Mouse (Mus musculus) kidney, adult 2 months (tissue): ENCODE measurements at regions not wholly inside any gene's neighbourhood (a gene's known extent, or its start where the extent isn't known, plus 50 kb on each side); places are given as distances from the start of the nearest gene placed in this dataset.

Experiments used
- DNase-seq: peaks from one replicate; pipeline ENCODE4 v3.0.0; 2021
- H3K27ac ChIP-seq: fragments of 200-500 bp; 2 replicates; pipeline ENCODE4 v1.5.1; 2012; ENCODE audit warnings: low read depth, low read length, control low read depth, inconsistent platforms; ENCODE audit not compliant: insufficient read depth
- H3K27me3 ChIP-seq: fragments of 200-500 bp; replicated peaks from 2 replicates; pipeline ENCODE4 v1.6.1; 2012; ENCODE audit warnings: mild to moderate bottlenecking, moderate library complexity, low read length, inconsistent platforms; ENCODE audit not compliant: control insufficient read depth, insufficient read depth
- H3K36me3 ChIP-seq: fragments of 200-500 bp; 2 replicates; pipeline ENCODE4 v1.6.1; 2012; ENCODE audit warnings: mild to moderate bottlenecking, moderate library complexity, low read length, inconsistent platforms; ENCODE audit not compliant: control insufficient read depth, insufficient read depth
- H3K4me1 ChIP-seq: fragments of 200-500 bp; 2 replicates; pipeline ENCODE4 v1.6.1; 2011; ENCODE audit warnings: low read length; ENCODE audit not compliant: control insufficient read depth, insufficient read depth
- H3K4me3 ChIP-seq: fragments of 200-500 bp; 2 replicates; pipeline ENCODE4 v1.5.1; 2011; ENCODE audit warnings: mild to moderate bottlenecking, low read depth, low read length, control low read depth; ENCODE audit not compliant: insufficient read depth
- CTCF ChIP-seq: fragments of 200-500 bp; conservative IDR thresholded peaks from 2 replicates; pipeline ENCODE4 v1.5.1; 2011; ENCODE audit warnings: low read depth, mild to moderate bottlenecking, control low read depth, low read length, moderate library complexity, mixed read lengths; ENCODE audit not compliant: insufficient read depth, insufficient read length
- POLR2A ChIP-seq: fragments of 200-500 bp; IDR thresholded peaks from one replicate; pipeline ENCODE4 v1.6.1; 2011; ENCODE audit warnings: low read depth, low read length, control low read depth
- WGBS: fragments of 180-500 bp; shearing (Covaris S2); methylation state at CpG from one replicate; pipeline ENCODE4 v1.1.7; 2018; 5-methylcytosine and 5-hydroxymethylcytosine counted together

DNA sequence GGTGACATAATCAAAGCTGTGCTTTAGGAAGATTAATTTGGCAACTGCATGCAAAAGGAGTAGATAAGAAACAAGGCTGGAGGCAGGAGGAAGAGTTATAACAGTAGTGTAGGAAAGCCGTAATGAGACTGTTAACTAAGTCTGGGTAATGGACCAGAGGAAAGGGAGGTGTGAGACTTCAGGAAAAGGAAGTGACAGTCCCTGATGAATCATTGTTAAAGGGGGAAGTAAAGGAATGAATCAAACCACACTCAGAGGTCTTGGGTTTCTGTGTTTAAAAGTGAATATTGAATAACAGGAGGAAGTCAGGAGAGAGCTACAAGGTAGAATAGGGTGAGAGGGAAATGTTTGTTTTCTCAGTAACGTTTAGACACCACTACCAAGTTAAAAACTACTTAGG lies 1175.9 kb downstream of the Diaph3 start:
- Histone ChIP-seq H3K36me3 (no peaks in the 10 kb centered on the region), H3K27ac (no peak overlapping the region), H3K4me3 (no peak overlapping the region), H3K27me3 (no peaks in the 10 kb centered on the region), H3K4me1 (no peaks in the 10 kb centered on the region)
- TF ChIP-seq POLR2A, result no peak
- no peak for TF ChIP-seq CTCF
- WGBS, result 13% methylated on average over 2 of the region's 2 CpGs
- no peak for DNase-seq

- no peak overlapping the region for H3K27ac ChIP-seq
- DNase-seq, result no peak
- no peaks in the 10 kb centered on the region for H3K4me1 ChIP-seq
- no peaks in the 10 kb centered on the region for H3K27me3 ChIP-seq
- 54% methylated on average over 3 of the region's 3 CpGs for WGBS
- TF ChIP-seq CTCF (no peak), POLR2A (no peak)
- H3K4me3 ChIP-seq, result no peak overlapping the region
- H3K36me3 ChIP-seq, result no peaks in the 10 kb centered on the region
These were observed 1195.2 kb downstream of the Diaph3 start for GRCm38 (mm10) chr14:85945707-85946313.

GRCm38 (mm10) chr14:85942792-85943191 lies 1198.2 kb downstream of the Diaph3 start:
- no peak for TF ChIP-seq POLR2A
- no peak for TF ChIP-seq CTCF
- WGBS, result 85% methylated on average over 4 of the region's 4 CpGs

DNA sequence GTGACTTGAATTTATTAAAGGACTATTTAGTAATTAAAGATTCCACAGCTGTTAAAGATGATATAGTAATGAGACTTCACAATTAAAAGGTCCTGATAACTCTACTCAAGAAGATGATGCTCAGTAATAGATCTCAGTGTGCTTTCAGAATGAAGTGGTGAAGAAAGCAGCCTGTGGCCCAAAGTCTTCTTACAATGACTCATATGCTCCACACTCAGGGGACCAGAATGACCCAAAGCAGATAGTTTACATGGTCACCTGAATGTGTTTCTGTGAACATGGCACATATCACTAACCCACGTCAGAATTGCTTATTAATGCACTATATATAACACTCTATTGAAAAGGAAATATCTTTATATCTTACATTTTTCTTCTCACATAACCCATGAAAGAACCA lies 1200.5 kb downstream of the Diaph3 start:
- DNase-seq, result no peak
- no peak overlapping the region for H3K4me3 ChIP-seq
- no peaks in the 10 kb centered on the region for H3K27me3 ChIP-seq
- WGBS, result 83% methylated on average over 1 of the region's 1 CpGs
- H3K36me3 ChIP-seq, result no peaks in the 10 kb centered on the region
- no peaks in the 10 kb centered on the region for H3K4me1 ChIP-seq
- TF ChIP-seq POLR2A, result no peak
- TF ChIP-seq CTCF, result no peak
- H3K27ac ChIP-seq, result no peak overlapping the region

More at GRCm38 (mm10) chr14:85942792-85943191, 1198.2 kb downstream of the Diaph3 start:
- no peaks in the 10 kb centered on the region for H3K4me1 ChIP-seq
- no peak overlapping the region for H3K27ac ChIP-seq
- no peaks in the 10 kb centered on the region for H3K36me3 ChIP-seq
- no peak for DNase-seq
- H3K27me3 ChIP-seq, result no peaks in the 10 kb centered on the region
- no peak overlapping the region for H3K4me3 ChIP-seq

GRCm38 (mm10) chr14:85935091-85935490 lies 1205.9 kb downstream of the Diaph3 start:
- Histone ChIP-seq H3K36me3 (no peaks in the 10 kb centered on the region), H3K4me3 (no peak overlapping the region), H3K4me1 (no peaks in the 10 kb centered on the region), H3K27me3 (no peaks in the 10 kb centered on the region), H3K27ac (no peak overlapping the region)
- DNase-seq, result no peak
- WGBS, result 85% methylated on average over 2 of the region's 2 CpGs
- TF ChIP-seq POLR2A (no peak), CTCF (no peak)

DNA sequence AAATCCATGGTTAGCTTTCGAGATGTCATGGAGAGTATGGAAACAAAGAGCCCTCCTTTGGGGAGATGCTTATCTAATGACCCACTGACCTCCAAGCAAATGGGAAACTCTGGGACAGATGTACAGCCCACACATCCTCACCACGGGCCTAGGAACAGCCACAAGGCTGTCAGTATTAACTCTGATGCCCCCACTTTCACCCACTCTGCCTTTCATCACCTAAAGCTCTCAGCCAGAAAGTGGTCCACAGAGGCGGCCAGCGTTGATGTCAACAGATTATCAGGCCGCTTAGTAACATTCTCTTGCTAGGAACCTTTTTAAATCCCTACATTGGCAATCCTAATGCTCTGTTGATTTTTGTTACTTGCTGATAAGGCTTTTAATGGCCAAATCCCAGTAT lies 1210.6 kb downstream of the Diaph3 start:
- TF ChIP-seq CTCF (no peak), POLR2A (no peak)
- no peak overlapping the region for H3K27ac ChIP-seq
- WGBS, result 67% methylated on average over 5 of the region's 5 CpGs

GRCm38 (mm10) chr14:85918894-85919293 lies 1222.1 kb downstream of the Diaph3 start:
- Histone ChIP-seq H3K4me3 (no peak overlapping the region), H3K4me1 (no peaks in the 10 kb centered on the region), H3K27ac (no peak overlapping the region), H3K27me3 (no peaks in the 10 kb centered on the region), H3K36me3 (no peaks in the 10 kb centered on the region)
- TF ChIP-seq CTCF (no peak), POLR2A (no peak)
- WGBS, result 77% methylated on average over 4 of the region's 4 CpGs
- DNase-seq, result no peak

More for the DNA sequence above, 1210.6 kb downstream of the Diaph3 start:
- no peaks in the 10 kb centered on the region for H3K4me1 ChIP-seq
- no peak overlapping the region for H3K4me3 ChIP-seq
- no peaks in the 10 kb centered on the region for H3K36me3 ChIP-seq
- H3K27me3 ChIP-seq, result no peaks in the 10 kb centered on the region
- no peak for DNase-seq

DNA sequence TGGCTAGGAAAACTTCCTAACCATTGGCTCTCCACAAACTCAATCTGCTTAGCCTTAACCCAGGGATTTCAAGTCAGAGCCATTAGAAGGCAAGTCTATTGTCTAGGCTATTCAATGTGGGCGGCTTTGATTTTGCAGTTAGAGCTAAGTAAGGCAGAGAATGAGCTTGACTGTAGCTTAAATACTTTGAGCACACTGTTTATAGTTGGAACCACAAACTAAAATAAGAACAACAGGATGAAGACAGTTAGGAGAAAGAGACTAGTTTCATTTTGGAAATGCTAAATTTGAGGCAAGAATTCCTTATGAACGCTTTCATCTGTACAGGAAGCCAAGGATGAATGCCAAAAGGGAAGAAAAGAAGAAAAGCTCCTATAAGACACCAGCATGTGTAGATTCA lies 1225.3 kb downstream of the Diaph3 start:
- Histone ChIP-seq H3K27ac (no peak overlapping the region), H3K4me3 (no peak overlapping the region), H3K36me3 (no peaks in the 10 kb centered on the region), H3K27me3 (no peaks in the 10 kb centered on the region), H3K4me1 (no peaks in the 10 kb centered on the region)
- DNase-seq, result no peak
- TF ChIP-seq CTCF, result no peak
- no peak for TF ChIP-seq POLR2A
- WGBS, result 78% methylated on average over 2 of the region's 2 CpGs
